Mouse (Mus musculus) intestine, embryonic 16.5 days (tissue): Measurements from ENCODE around the gene St3gal5. TPM values are rescaled to one million over a fixed set of nuclear protein-coding genes. Genes with fewer than 3 reads are reported as not detected.

ENCODE experiments used
- ATAC-seq: fragments of 200-750 bp; cut with Nextera tagmentation; 2 replicates; pipeline ENCODE4 v1.8.0; 2017; ENCODE audit warnings: moderate TSS enrichment, moderate library complexity
- H3K27ac ChIP-seq: fragments of 300-500 bp; sonication (generic); 2 replicates; pipeline ENCODE4 v1.5.1; 2014; ENCODE audit warnings: mild to moderate bottlenecking, low read length
- H3K27me3 ChIP-seq: fragments of 300-500 bp; sonication (generic); replicated peaks from 2 replicates; pipeline ENCODE4 v1.6.1; 2014; ENCODE audit warnings: low read length, control low read depth, mixed read lengths; ENCODE audit not compliant: control insufficient read depth, insufficient read depth
- H3K36me3 ChIP-seq: fragments of 300-500 bp; sonication (generic); 2 replicates; pipeline ENCODE4 v1.6.1; 2014; ENCODE audit warnings: low read length, control low read depth; ENCODE audit not compliant: control insufficient read depth, insufficient read depth
- H3K4me1 ChIP-seq: fragments of 300-500 bp; sonication (generic); 2 replicates; pipeline ENCODE4 v1.6.1; 2014; ENCODE audit warnings: low read length, control low read depth, mixed read lengths; ENCODE audit not compliant: control insufficient read depth, insufficient read depth
- H3K4me2 ChIP-seq: fragments of 300-500 bp; sonication (generic); 2 replicates; pipeline ENCODE4 v1.6.1; 2014; ENCODE audit warnings: low read depth, low read length, control low read depth
- H3K4me3 ChIP-seq: fragments of 300-500 bp; sonication (generic); 2 replicates; pipeline ENCODE4 v1.5.1; 2014; ENCODE audit warnings: mild to moderate bottlenecking, low read length
- H3K9ac ChIP-seq: fragments of 300-500 bp; sonication (generic); 2 replicates; pipeline ENCODE4 v1.6.1; 2014; ENCODE audit warnings: low read depth, low read length
- H3K9me3 ChIP-seq: fragments of 300-500 bp; sonication (generic); 2 replicates; pipeline ENCODE4 v1.6.1; 2016; ENCODE audit warnings: low read length, control low read depth; ENCODE audit not compliant: control insufficient read depth
- WGBS: fragments of 180-500 bp; shearing (Covaris S2); extraction: QIAGEN DNeasy Blood & Tissue Kit; methylation state at CpG from one replicate; pipeline ENCODE4 v1.1.7; 2014; 5-methylcytosine and 5-hydroxymethylcytosine counted together
- polyA plus RNA-seq: library from polyadenylated mRNA; unstranded; fragments of >200 nt; fragmentation: Nextera tagmentation; extraction: Ambion mirVana; gene quantifications from 2 replicates; pipeline ENCODE4 v1.2.1, GENCODE M21; 2015

St3gal5 gene
- polyA plus RNA-seq, 1 experiment from 2014 or later, result 22.8 TPM

GRCm38 (mm10) chr6:72121301-72121700 lies 23.9 kb downstream of the St3gal5 start:
- Histone ChIP-seq H3K4me3 (no peak overlapping the region), H3K9ac (no peak overlapping the region), H3K4me2 (no peak overlapping the region), H3K36me3 (no peaks in the 10 kb centered on the region), H3K27ac (no peak overlapping the region), H3K27me3 (no peaks in the 10 kb centered on the region), H3K4me1 (no peaks in the 10 kb centered on the region; the same call in 1 of the 2 replicates), H3K9me3 (no peaks in the 10 kb centered on the region)
- ATAC-seq, result no peak
- 57% methylated on average over 3 of the region's 3 CpGs for WGBS

GRCm38 (mm10) chr6:72122515-72122914 lies 25.1 kb downstream of the St3gal5 start:
- ATAC-seq, result no peak
- Histone ChIP-seq H3K27ac (no peak overlapping the region), H3K4me1 (no peaks in the 10 kb centered on the region; the same call in 1 of the 2 replicates), H3K27me3 (no peaks in the 10 kb centered on the region), H3K36me3 (no peaks in the 10 kb centered on the region), H3K9me3 (no peaks in the 10 kb centered on the region), H3K4me2 (no peak overlapping the region), H3K9ac (no peak overlapping the region), H3K4me3 (no peak overlapping the region)
- WGBS, result 79% methylated on average over 5 of the region's 5 CpGs

- H3K27ac ChIP-seq, result no peak overlapping the region
- ATAC-seq, result no peak
- H3K9me3 ChIP-seq, result no peaks in the 10 kb centered on the region
- H3K27me3 ChIP-seq, result no peaks in the 10 kb centered on the region
- WGBS, result 90% methylated on average over 13 of the region's 13 CpGs
- H3K4me3 ChIP-seq, result no peak overlapping the region
- H3K36me3 ChIP-seq, result no peaks in the 10 kb centered on the region
- H3K9ac ChIP-seq, result no peak overlapping the region
- H3K4me1 ChIP-seq, result no peaks in the 10 kb centered on the region; the same call in 1 of the 2 replicates
- no peak overlapping the region for H3K4me2 ChIP-seq
These were observed 27.1 kb downstream of the St3gal5 start for GRCm38 (mm10) chr6:72124315-72125103.

- WGBS, result 72% methylated on average over 9 of the region's 9 CpGs
- Histone ChIP-seq H3K36me3 (no peaks in the 10 kb centered on the region), H3K4me2 (no peak overlapping the region), H3K9ac (no peak overlapping the region), H3K9me3 (no peaks in the 10 kb centered on the region), H3K4me3 (no peak overlapping the region), H3K27ac (no peak overlapping the region), H3K4me1 (no peaks in the 10 kb centered on the region; the same call in 1 of the 2 replicates), H3K27me3 (no peaks in the 10 kb centered on the region)
- ATAC-seq, result no peak
These were observed 28.9 kb downstream of the St3gal5 start for GRCm38 (mm10) chr6:72126128-72126917.

- no peak overlapping the region for H3K4me2 ChIP-seq
- H3K4me3 ChIP-seq, result no peak overlapping the region
- no peaks in the 10 kb centered on the region for H3K9me3 ChIP-seq
- H3K36me3 ChIP-seq, result no peaks in the 10 kb centered on the region
- H3K9ac ChIP-seq, result no peak overlapping the region
- ATAC-seq, result no peak
- H3K27ac ChIP-seq, result no peak overlapping the region
- no peaks in the 10 kb centered on the region for H3K27me3 ChIP-seq
- WGBS, result 82% methylated on average over 6 of the region's 6 CpGs
- no peaks in the 10 kb centered on the region for H3K4me1 ChIP-seq
These were observed 32.7 kb downstream of the St3gal5 start for GRCm38 (mm10) chr6:72130056-72130455.

GRCm38 (mm10) chr6:72132671-72133214 lies 35.4 kb downstream of the St3gal5 start:
- H3K27me3 ChIP-seq, result no peaks in the 10 kb centered on the region
- 95% methylated on average over 8 of the region's 8 CpGs for WGBS
- H3K4me3 ChIP-seq, result no peak overlapping the region

GRCm38 (mm10) chr6:72134850-72135515 lies 37.6 kb downstream of the St3gal5 start:
- ATAC-seq, result no peak
- H3K9me3 ChIP-seq, result no peaks in the 10 kb centered on the region
- 81% methylated on average over 9 of the region's 9 CpGs for WGBS
- no peak overlapping the region for H3K4me3 ChIP-seq
- H3K27ac ChIP-seq, result no peak overlapping the region
- H3K27me3 ChIP-seq, result no peaks in the 10 kb centered on the region
- no peaks in the 10 kb centered on the region for H3K36me3 ChIP-seq
- no peaks in the 10 kb centered on the region for H3K4me1 ChIP-seq
- H3K9ac ChIP-seq, result no peak overlapping the region
- no peak overlapping the region for H3K4me2 ChIP-seq

More at GRCm38 (mm10) chr6:72132671-72133214, 35.4 kb downstream of the St3gal5 start:
- Histone ChIP-seq H3K27ac (no peak overlapping the region), H3K36me3 (no peaks in the 10 kb centered on the region), H3K9ac (no peak overlapping the region), H3K4me2 (no peak overlapping the region), H3K9me3 (no peaks in the 10 kb centered on the region), H3K4me1 (no peaks in the 10 kb centered on the region)
- no peak for ATAC-seq

- no peak overlapping the region for H3K27ac ChIP-seq
- no peaks in the 10 kb centered on the region for H3K9me3 ChIP-seq
- no peak for ATAC-seq
- no peak overlapping the region for H3K4me3 ChIP-seq
- H3K9ac ChIP-seq, result no peak overlapping the region
- 92% methylated on average over 5 of the region's 5 CpGs for WGBS
- no peaks in the 10 kb centered on the region for H3K36me3 ChIP-seq
- H3K4me1 ChIP-seq, result no peaks in the 10 kb centered on the region
- no peaks in the 10 kb centered on the region for H3K27me3 ChIP-seq
- no peak overlapping the region for H3K4me2 ChIP-seq
These were observed 38.6 kb downstream of the St3gal5 start for GRCm38 (mm10) chr6:72136016-72136415.

- Histone ChIP-seq H3K4me2 (no peak overlapping the region), H3K4me1 (no peaks in the 10 kb centered on the region), H3K4me3 (no peak overlapping the region), H3K9me3 (no peaks in the 10 kb centered on the region), H3K27ac (no peak overlapping the region), H3K27me3 (no peaks in the 10 kb centered on the region), H3K9ac (no peak overlapping the region), H3K36me3 (no peaks in the 10 kb centered on the region)
- WGBS, result 82% methylated on average over 10 of the region's 10 CpGs
- ATAC-seq, result no peak
These were observed 39.2 kb downstream of the St3gal5 start for GRCm38 (mm10) chr6:72136543-72136942.
